Mouse (Mus musculus) midbrain, embryonic 16.5 days (tissue): ENCODE data around the gene 4933406M09Rik. TPM values are rescaled to one million over a fixed set of nuclear protein-coding genes. Genes with fewer than 3 reads are reported as not detected.
A peak's percentile ranks its signal among the peaks of the same experiment; 100 is the strongest.

ENCODE experiments used
- ATAC-seq: fragments of 200-750 bp; cut with Nextera tagmentation; 2 replicates; pipeline ENCODE4 v1.8.0; 2017; ENCODE audit warnings: moderate TSS enrichment
- H3K27ac ChIP-seq: fragments of 300-500 bp; sonication (generic); 2 replicates; pipeline ENCODE4 v1.5.1; 2014; ENCODE audit warnings: mild to moderate bottlenecking, low read length, mixed read lengths
- H3K27me3 ChIP-seq: fragments of 300-500 bp; sonication (generic); 2 replicates; pipeline ENCODE4 v1.6.1; 2014; ENCODE audit warnings: low read depth, low read length, mixed read lengths; ENCODE audit not compliant: control insufficient read depth, insufficient read depth
- H3K36me3 ChIP-seq: fragments of 300-500 bp; sonication (generic); 2 replicates; pipeline ENCODE4 v1.6.1; 2014; ENCODE audit warnings: mild to moderate bottlenecking, low read length, moderate library complexity, mixed read lengths; ENCODE audit not compliant: control insufficient read depth, insufficient read depth
- H3K4me1 ChIP-seq: fragments of 300-500 bp; sonication (generic); 2 replicates; pipeline ENCODE4 v1.6.1; 2014; ENCODE audit warnings: mild to moderate bottlenecking, low read length, mixed read lengths; ENCODE audit not compliant: control insufficient read depth, insufficient read depth
- H3K4me2 ChIP-seq: fragments of 300-500 bp; sonication (generic); 2 replicates; pipeline ENCODE4 v1.6.1; 2014; ENCODE audit warnings: mild to moderate bottlenecking, low read length, mixed read lengths
- H3K4me3 ChIP-seq: fragments of 300-500 bp; sonication (generic); 2 replicates; pipeline ENCODE4 v1.5.1; 2014; ENCODE audit warnings: low read depth, mild to moderate bottlenecking, low read length, moderate library complexity, mixed read lengths
- H3K9ac ChIP-seq: fragments of 300-500 bp; sonication (generic); 2 replicates; pipeline ENCODE4 v1.6.1; 2014; ENCODE audit warnings: low read depth, low read length, mixed read lengths
- H3K9me3 ChIP-seq: fragments of 300-500 bp; sonication (generic); replicated peaks from 2 replicates; pipeline ENCODE4 v1.6.1; 2014; ENCODE audit warnings: mild to moderate bottlenecking, low read length, mixed read lengths; ENCODE audit not compliant: control insufficient read depth, poor library complexity, severe bottlenecking
- WGBS: fragments of 180-500 bp; shearing (Covaris S2); extraction: QIAGEN DNeasy Blood & Tissue Kit; methylation state at CpG from one replicate; pipeline ENCODE4 v1.1.7; 2014; 5-methylcytosine and 5-hydroxymethylcytosine counted together
- polyA plus RNA-seq: library from polyadenylated mRNA; unstranded; fragments of >200 nt; fragmentation: Nextera tagmentation; extraction: Ambion mirVana; gene quantifications from 2 replicates; pipeline ENCODE4 v1.2.1, GENCODE M21; 2015

4933406M09Rik gene
- polyA plus RNA-seq: not detected in 2 replicates

DNA sequence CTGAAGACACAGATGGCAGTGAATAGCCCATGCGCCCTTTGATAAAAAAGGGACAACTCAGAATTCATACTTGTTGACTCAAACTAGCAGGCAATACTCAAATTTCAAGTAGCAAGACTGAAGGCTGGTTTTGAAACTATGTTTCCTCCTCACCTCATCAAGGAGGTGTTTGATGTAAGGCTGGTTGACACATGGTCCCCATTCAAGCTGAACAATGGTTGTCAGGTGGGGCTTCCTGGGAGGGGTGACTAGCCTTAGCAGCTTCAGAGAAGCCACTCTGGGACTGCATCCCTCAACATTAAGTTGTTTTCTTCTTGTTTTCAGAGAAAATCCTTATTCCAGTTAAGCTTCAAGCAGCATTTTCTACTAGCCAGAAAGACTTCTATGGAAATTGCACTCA lies at the start of gene 4933406M09Rik:
TSS of gene 4933406M09Rik (plus strand) at position 275 of the 400 bp plus-strand sequence.
- Histone ChIP-seq H3K27me3 (no peaks in the 10 kb centered on the region; the same call in 1 of the 2 replicates), H3K4me1 (peaks cover 13% of the 10 kb centered on the region), H3K9ac (no peak within 1 kb of the TSS), H3K27ac (no peak within 1 kb of the TSS), H3K36me3 (no peaks in the 10 kb centered on the region), H3K4me2 (no peak within 1 kb of the TSS), H3K9me3 (peaks cover 3% of the 10 kb centered on the region; the same call in 1 of the 2 replicates), H3K4me3 (no peak within 1 kb of the TSS)
- no peak for ATAC-seq
- 96% methylated on average over 1 of the region's 1 CpGs for WGBS

DNA sequence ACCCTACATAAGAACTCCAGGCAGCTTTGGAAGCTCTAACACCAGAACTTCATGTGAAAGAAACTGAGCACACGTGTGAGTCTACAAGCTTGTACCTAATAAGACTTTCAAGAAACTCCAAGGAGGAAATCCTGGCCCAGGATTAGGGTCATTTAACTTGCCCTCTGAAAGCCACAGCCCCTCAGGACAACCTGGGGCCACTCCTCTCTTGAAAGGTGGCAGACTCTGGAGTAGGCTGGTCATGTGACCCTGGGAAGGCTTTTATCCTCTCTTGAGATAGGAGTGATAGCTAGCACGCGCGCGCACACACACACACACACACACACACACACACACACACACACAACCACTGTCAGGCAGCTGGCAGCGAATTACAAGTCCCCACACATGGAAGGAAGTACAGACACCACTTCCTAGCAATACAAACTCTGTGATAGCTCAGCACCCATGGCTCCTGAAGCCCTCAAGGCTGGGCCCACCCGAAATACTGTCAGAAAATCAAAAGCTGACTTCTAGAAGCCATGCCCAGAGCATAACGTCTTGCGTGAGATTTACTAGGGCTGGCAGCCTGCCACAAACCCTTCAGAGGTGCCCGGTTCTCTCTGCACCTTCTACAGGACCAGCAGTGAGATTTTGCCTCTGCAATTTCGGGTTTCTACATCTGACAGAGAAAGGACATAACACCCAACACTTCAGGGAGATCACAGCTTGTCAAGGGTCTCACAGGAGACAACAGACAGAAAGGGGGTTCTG lies 48.6 kb upstream of the 4933406M09Rik start:
- Histone ChIP-seq H3K4me3 (no peak overlapping the region), H3K27me3 (no peaks in the 10 kb centered on the region), H3K9ac (no peak overlapping the region), H3K27ac (no peak overlapping the region), H3K4me1 (no peaks in the 10 kb centered on the region), H3K9me3 (no peaks in the 10 kb centered on the region), H3K36me3 (no peaks in the 10 kb centered on the region), H3K4me2 (no peak overlapping the region)
- ATAC-seq: no peak
- 86% methylated on average over 11 of the region's 11 CpGs for WGBS

GRCm38 (mm10) chr1:134339162-134339561 lies 46.6 kb upstream of the 4933406M09Rik start:
- Histone ChIP-seq H3K9me3 (no peaks in the 10 kb centered on the region), H3K27ac (no peak overlapping the region), H3K27me3 (no peaks in the 10 kb centered on the region), H3K36me3 (no peaks in the 10 kb centered on the region), H3K4me3 (no peak overlapping the region), H3K4me1 (no peaks in the 10 kb centered on the region), H3K9ac (no peak overlapping the region), H3K4me2 (no peak overlapping the region)
- ATAC-seq: no peak
- WGBS: 95% methylated on average over 7 of the region's 7 CpGs

DNA sequence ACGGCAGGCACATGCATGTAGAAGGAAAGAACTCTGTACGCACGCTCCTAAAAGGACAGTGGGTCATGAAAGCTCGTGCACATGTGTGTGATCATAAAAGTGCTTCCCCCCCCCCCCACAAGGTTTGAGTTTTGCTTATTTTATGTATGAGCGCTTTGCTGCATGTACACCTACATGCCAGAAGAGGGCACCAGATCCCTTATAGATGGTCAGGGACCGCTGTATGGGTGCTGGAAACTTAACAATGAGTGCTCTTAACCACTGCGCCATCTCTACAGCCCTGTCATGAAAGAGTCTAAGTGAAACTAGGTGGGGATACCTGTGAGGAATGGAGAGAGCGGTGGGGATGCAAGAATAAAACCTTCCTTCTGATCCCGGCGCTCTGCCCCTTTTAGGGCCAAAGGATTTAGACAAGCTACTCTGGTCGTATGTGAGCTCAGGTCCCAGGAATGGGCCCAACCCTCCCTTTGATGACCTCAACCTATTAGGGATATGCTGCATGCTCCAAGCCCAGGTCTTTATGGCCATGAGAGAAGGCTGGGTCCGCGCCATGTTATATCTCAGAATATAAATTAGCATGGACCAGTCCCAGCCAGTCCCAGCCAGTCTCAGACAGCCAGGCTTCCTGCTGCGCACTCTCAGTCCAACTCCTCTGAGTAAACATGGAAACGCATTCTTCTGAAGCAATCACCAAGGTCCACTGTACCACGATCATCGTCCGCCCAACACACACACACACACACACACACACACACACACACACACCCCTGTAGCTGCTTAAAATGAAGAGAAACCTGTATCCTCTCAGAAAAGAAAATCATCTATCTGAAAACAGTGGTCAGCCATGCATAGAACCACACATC lies 45.8 kb upstream of the 4933406M09Rik start:
- no peak overlapping the region for H3K9ac ChIP-seq
- no peak overlapping the region for H3K27ac ChIP-seq
- no peaks in the 10 kb centered on the region for H3K36me3 ChIP-seq
- H3K27me3 ChIP-seq: no peaks in the 10 kb centered on the region
- WGBS: 94% methylated on average over 18 of the region's 18 CpGs
- 0 out of 2 replicates have a peak, but pooled peaks cover 4% of the 10 kb centered on the region for H3K4me1 ChIP-seq
- no peak overlapping the region for H3K4me2 ChIP-seq
- H3K4me3 ChIP-seq: no peak overlapping the region
- H3K9me3 ChIP-seq: no peaks in the 10 kb centered on the region
- no peak for ATAC-seq

- Histone ChIP-seq H3K4me1 (0 out of 2 replicates have a peak, but pooled peaks cover 4% of the 10 kb centered on the region), H3K4me2 (no peak overlapping the region), H3K9me3 (no peaks in the 10 kb centered on the region), H3K4me3 (no peak overlapping the region), H3K27me3 (no peaks in the 10 kb centered on the region), H3K27ac (no peak overlapping the region), H3K9ac (no peak overlapping the region), H3K36me3 (peaks cover 6% of the 10 kb centered on the region)
- ATAC-seq: no peak
- 82% methylated on average over 5 of the region's 5 CpGs for WGBS
Observed at GRCm38 (mm10) chr1:134341641-134342277, 44.0 kb upstream of the 4933406M09Rik start.

DNA sequence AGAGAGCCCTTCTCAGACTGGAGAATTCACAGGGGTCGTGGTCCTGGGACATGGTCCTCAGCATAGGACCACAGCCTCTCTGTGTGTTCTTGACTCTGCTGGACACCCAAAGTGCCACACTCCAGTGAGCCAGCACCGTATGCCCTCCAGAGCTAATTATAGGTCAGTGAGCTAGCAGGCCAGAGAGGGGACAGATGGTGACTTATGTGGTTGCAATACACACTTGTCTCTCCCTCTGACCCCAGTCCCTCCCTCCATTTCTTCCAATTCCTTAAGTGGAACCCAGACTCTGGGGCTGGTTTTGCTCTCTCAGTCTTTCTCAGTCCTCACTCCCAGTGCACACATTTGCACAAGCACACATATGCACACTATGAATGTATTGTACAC lies 43.5 kb upstream of the 4933406M09Rik start:
- H3K36me3 ChIP-seq: peaks cover 10% of the 10 kb centered on the region
- WGBS: 72% methylated on average over 2 of the region's 2 CpGs
- no peak overlapping the region for H3K4me3 ChIP-seq
- no peak for ATAC-seq
- H3K9ac ChIP-seq: no peak overlapping the region
- H3K27ac ChIP-seq: no peak overlapping the region
- H3K4me2 ChIP-seq: peak overlapping the region; percentile 76; the same call in 1 of the 2 replicates
- H3K27me3 ChIP-seq: no peaks in the 10 kb centered on the region
- 0 out of 2 replicates have a peak, but pooled peaks cover 4% of the 10 kb centered on the region for H3K4me1 ChIP-seq
- no peaks in the 10 kb centered on the region for H3K9me3 ChIP-seq

DNA sequence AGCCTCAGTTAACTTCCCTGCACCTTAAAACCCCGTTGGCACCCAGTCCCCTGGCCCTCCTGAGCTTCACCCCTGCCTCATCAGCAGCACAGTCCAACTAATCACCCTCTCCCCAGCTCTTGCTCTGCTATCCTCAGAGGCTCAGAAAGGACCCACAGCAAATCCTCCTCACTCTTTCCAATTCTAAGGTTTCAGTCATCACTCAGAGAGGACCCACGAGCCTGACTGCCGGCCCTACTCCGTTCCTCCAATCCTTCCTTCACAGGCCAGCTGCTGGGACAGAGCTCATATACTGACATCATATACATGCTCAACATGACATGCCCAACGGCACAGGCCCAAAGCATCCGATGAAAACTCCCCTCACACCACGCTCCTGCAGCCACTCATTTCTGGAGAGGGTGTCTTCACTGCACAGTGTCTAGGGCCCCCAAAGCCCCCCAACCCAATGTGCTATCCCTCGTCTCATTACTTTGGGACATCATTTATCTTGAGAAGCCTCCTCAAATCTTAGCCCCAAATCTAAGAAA lies 42.9 kb upstream of the 4933406M09Rik start:
- Histone ChIP-seq H3K9me3 (no peaks in the 10 kb centered on the region), H3K4me3 (peak overlapping the region; percentile 67)
- WGBS: 74% methylated on average over 8 of the region's 8 CpGs

DNA sequence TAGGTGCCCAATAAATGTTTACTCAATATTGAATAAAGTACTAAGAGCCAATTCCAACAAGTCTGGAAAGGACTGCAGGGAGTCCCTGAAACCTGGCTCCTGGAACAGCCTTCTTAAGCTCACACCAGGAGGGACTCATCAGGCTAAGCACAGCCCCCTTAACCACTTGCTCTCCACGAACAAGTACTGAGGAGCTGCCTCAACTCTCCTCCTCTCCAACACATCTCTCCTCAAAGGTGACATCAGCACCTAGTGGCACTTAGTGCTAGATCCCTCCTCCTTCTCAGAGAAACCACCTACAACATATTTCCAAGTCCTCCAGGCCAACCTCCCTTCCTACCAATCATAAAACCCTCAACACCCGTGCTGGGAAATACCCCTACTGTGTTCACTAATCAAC lies 42.2 kb upstream of the 4933406M09Rik start:
- Histone ChIP-seq H3K4me2 (peak overlapping the region; percentile 76), H3K4me1 (0 out of 2 replicates have a peak, but pooled peaks cover 4% of the 10 kb centered on the region), H3K4me3 (peak overlapping the region; percentile 67), H3K27me3 (no peaks in the 10 kb centered on the region), H3K36me3 (peaks cover 16% of the 10 kb centered on the region), H3K27ac (peak overlapping the region; percentile 81), H3K9ac (peak overlapping the region; percentile 88), H3K9me3 (no peaks in the 10 kb centered on the region)
- 6% methylated on average over 2 of the region's 2 CpGs for WGBS
- ATAC-seq: peak; percentile 41

More for the DNA sequence above, 42.9 kb upstream of the 4933406M09Rik start:
- H3K36me3 ChIP-seq: peaks cover 14% of the 10 kb centered on the region
- H3K4me2 ChIP-seq: peak overlapping the region; percentile 76
- H3K27ac ChIP-seq: no peak overlapping the region
- H3K4me1 ChIP-seq: 0 out of 2 replicates have a peak, but pooled peaks cover 4% of the 10 kb centered on the region
- no peaks in the 10 kb centered on the region for H3K27me3 ChIP-seq
- no peak overlapping the region for H3K9ac ChIP-seq
- ATAC-seq: no peak
